Mouse (Mus musculus): ENCODE data around the gene Intu. TPM values are rescaled to one million over a fixed set of nuclear protein-coding genes. Genes with fewer than 3 reads are reported as not detected.

Gene Intu
- polyA plus RNA-seq, 1 experiment from 2014 or later, result 3.9 TPM

- peaks cover 18% of the 10 kb centered on the region for H3K27me3 ChIP-seq (replicated peaks)
- H3K9ac ChIP-seq, result no peak overlapping the region
- H3K4me3 ChIP-seq, result no peak overlapping the region
- H3K4me2 ChIP-seq, result peak overlapping the region; percentile 3; the same call in 1 of the 2 replicates
- H3K4me1 ChIP-seq (replicated peaks), result peaks cover 16% of the 10 kb centered on the region
- ATAC-seq (ENCODE audit: insufficient number of reproducible peaks, low FRiP score), result no peak
- H3K36me3 ChIP-seq, result no peaks in the 10 kb centered on the region
- WGBS, result 5% methylated on average over 9 of the region's 9 CpGs
- no peak overlapping the region for H3K27ac ChIP-seq (ENCODE audit: poor library complexity, severe bottlenecking)
- peaks cover 3% of the 10 kb centered on the region; the same call in 1 of the 2 replicates for H3K9me3 ChIP-seq (replicated peaks)
These were observed 2.8 kb upstream of the Intu start for GRCm38 (mm10) chr3:40527976-40528950.

- Histone ChIP-seq H3K27me3 (replicated peaks) (peaks cover 21% of the 10 kb centered on the region), H3K36me3 (no peaks in the 10 kb centered on the region), H3K9ac (no peak overlapping the region), H3K9me3 (replicated peaks) (peaks cover 3% of the 10 kb centered on the region; the same call in 1 of the 2 replicates), H3K4me1 (replicated peaks) (peaks cover 16% of the 10 kb centered on the region), H3K4me2 (peak overlapping the region; percentile 3; the same call in 1 of the 2 replicates), H3K27ac (ENCODE audit: poor library complexity, severe bottlenecking) (no peak overlapping the region), H3K4me3 (no peak overlapping the region)
- WGBS, result 42% methylated on average over 6 of the region's 6 CpGs
- no peak for ATAC-seq (ENCODE audit: insufficient number of reproducible peaks, low FRiP score)
These were observed 2.1 kb upstream of the Intu start for GRCm38 (mm10) chr3:40528958-40529357.

- Histone ChIP-seq H3K27me3 (replicated peaks) (peaks cover 31% of the 10 kb centered on the region), H3K9ac (peak overlapping the region; percentile 69; the same call in 1 of the 2 replicates), H3K4me2 (peak overlapping the region; percentile 98), H3K4me3 (peak overlapping the region; percentile 55), H3K4me1 (replicated peaks) (peaks cover 16% of the 10 kb centered on the region), H3K36me3 (no peaks in the 10 kb centered on the region), H3K27ac (ENCODE audit: poor library complexity, severe bottlenecking) (no peak overlapping the region), H3K9me3 (replicated peaks) (peaks cover 3% of the 10 kb centered on the region; the same call in 1 of the 2 replicates)
- ATAC-seq (ENCODE audit: insufficient number of reproducible peaks, low FRiP score), result peak; percentile 16; the same call in 1 of the 2 replicates
- 28% methylated on average over 5 of the region's 7 CpGs for WGBS
These were observed 241 bp upstream of the Intu start for GRCm38 (mm10) chr3:40530845-40531244.

GRCm38 (mm10) chr3:40532256-40532655 lies 1.2 kb downstream of the Intu start:
- no peak overlapping the region for H3K9ac ChIP-seq
- peaks cover 23% of the 10 kb centered on the region for H3K27me3 ChIP-seq (replicated peaks)
- H3K4me3 ChIP-seq, result peak overlapping the region; percentile 55
- peaks cover 16% of the 10 kb centered on the region for H3K4me1 ChIP-seq (replicated peaks)
- ATAC-seq (ENCODE audit: insufficient number of reproducible peaks, low FRiP score), result no peak
- H3K27ac ChIP-seq (ENCODE audit: poor library complexity, severe bottlenecking), result no peak overlapping the region
- H3K4me2 ChIP-seq, result peak overlapping the region; percentile 98
- H3K9me3 ChIP-seq (replicated peaks), result peaks cover 3% of the 10 kb centered on the region; the same call in 1 of the 2 replicates
- WGBS, result 20% methylated on average over 11 of the region's 11 CpGs
- H3K36me3 ChIP-seq, result no peaks in the 10 kb centered on the region

GRCm38 (mm10) chr3:40534141-40534540 lies 3.1 kb downstream of the Intu start:
- H3K4me1 ChIP-seq (replicated peaks), result peaks cover 5% of the 10 kb centered on the region; the same call in 1 of the 2 replicates
- H3K9me3 ChIP-seq (replicated peaks), result peaks cover 3% of the 10 kb centered on the region; the same call in 1 of the 2 replicates
- H3K4me2 ChIP-seq, result no peak overlapping the region
- no peaks in the 10 kb centered on the region for H3K36me3 ChIP-seq
- no peak overlapping the region for H3K9ac ChIP-seq
- WGBS, result 71% methylated on average over 4 of the region's 4 CpGs
- no peak overlapping the region for H3K27ac ChIP-seq (ENCODE audit: poor library complexity, severe bottlenecking)
- peaks cover 23% of the 10 kb centered on the region for H3K27me3 ChIP-seq (replicated peaks)
- no peak for ATAC-seq (ENCODE audit: insufficient number of reproducible peaks, low FRiP score)
- H3K4me3 ChIP-seq, result no peak overlapping the region

GRCm38 (mm10) chr3:40540567-40541554 lies 9.8 kb downstream of the Intu start:
- H3K9me3 ChIP-seq (replicated peaks), result no peaks in the 10 kb centered on the region
- no peaks in the 10 kb centered on the region for H3K36me3 ChIP-seq
- 4% methylated on average over 45 of the region's 45 CpGs for WGBS
- peak overlapping the region; percentile 83 for H3K9ac ChIP-seq
- no peaks in the 10 kb centered on the region for H3K4me1 ChIP-seq (replicated peaks)
- ATAC-seq (ENCODE audit: insufficient number of reproducible peaks, low FRiP score), result peak; percentile 94
- H3K27me3 ChIP-seq (replicated peaks), result no peaks in the 10 kb centered on the region
- peak overlapping the region; percentile 95 for H3K4me3 ChIP-seq
- peak overlapping the region; percentile 74 for H3K4me2 ChIP-seq
- H3K27ac ChIP-seq (ENCODE audit: poor library complexity, severe bottlenecking), result no peak overlapping the region

GRCm38 (mm10) chr3:40546621-40547020 lies 15.5 kb downstream of the Intu start:
- no peaks in the 10 kb centered on the region for H3K9me3 ChIP-seq (replicated peaks)
- H3K9ac ChIP-seq, result no peak overlapping the region
- 0 out of 2 replicates have a peak, but pooled peaks cover 5% of the 10 kb centered on the region for H3K4me1 ChIP-seq (replicated peaks)
- no peaks in the 10 kb centered on the region for H3K36me3 ChIP-seq
- H3K27ac ChIP-seq (ENCODE audit: poor library complexity, severe bottlenecking), result no peak overlapping the region
- H3K4me3 ChIP-seq, result no peak overlapping the region
- WGBS, result 81% methylated on average over 4 of the region's 4 CpGs
- no peak for ATAC-seq (ENCODE audit: insufficient number of reproducible peaks, low FRiP score)
- no peaks in the 10 kb centered on the region for H3K27me3 ChIP-seq (replicated peaks)
- no peak overlapping the region for H3K4me2 ChIP-seq

- Histone ChIP-seq H3K9me3 (replicated peaks) (no peaks in the 10 kb centered on the region), H3K27ac (ENCODE audit: poor library complexity, severe bottlenecking) (no peak overlapping the region), H3K4me3 (no peak overlapping the region), H3K27me3 (replicated peaks) (no peaks in the 10 kb centered on the region), H3K9ac (no peak overlapping the region), H3K4me1 (replicated peaks) (peaks cover 6% of the 10 kb centered on the region), H3K36me3 (peaks cover 12% of the 10 kb centered on the region), H3K4me2 (no peak overlapping the region)
- no peak for ATAC-seq (ENCODE audit: insufficient number of reproducible peaks, low FRiP score)
- WGBS, result 34% methylated on average over 10 of the region's 10 CpGs
These were observed 121.9 kb downstream of the Intu start for GRCm38 (mm10) chr3:40652941-40653352.

GRCm38 (mm10) chr3:40653582-40653981 lies 122.5 kb downstream of the Intu start:
- Histone ChIP-seq H3K4me2 (no peak overlapping the region), H3K9me3 (replicated peaks) (no peaks in the 10 kb centered on the region), H3K4me3 (no peak overlapping the region), H3K9ac (no peak overlapping the region), H3K27ac (ENCODE audit: poor library complexity, severe bottlenecking) (no peak overlapping the region), H3K27me3 (replicated peaks) (no peaks in the 10 kb centered on the region), H3K36me3 (peaks cover 12% of the 10 kb centered on the region), H3K4me1 (replicated peaks) (peaks cover 6% of the 10 kb centered on the region)
- ATAC-seq (ENCODE audit: insufficient number of reproducible peaks, low FRiP score), result no peak
- WGBS, result 86% methylated on average over 16 of the region's 16 CpGs

GRCm38 (mm10) chr3:40654028-40654427 lies 122.9 kb downstream of the Intu start:
- WGBS, result 85% methylated on average over 11 of the region's 11 CpGs
- Histone ChIP-seq H3K4me2 (no peak overlapping the region), H3K9me3 (replicated peaks) (no peaks in the 10 kb centered on the region), H3K27ac (ENCODE audit: poor library complexity, severe bottlenecking) (no peak overlapping the region), H3K4me1 (replicated peaks) (peaks cover 6% of the 10 kb centered on the region), H3K36me3 (peaks cover 12% of the 10 kb centered on the region), H3K4me3 (no peak overlapping the region), H3K9ac (no peak overlapping the region), H3K27me3 (replicated peaks) (no peaks in the 10 kb centered on the region)
- ATAC-seq (ENCODE audit: insufficient number of reproducible peaks, low FRiP score), result no peak

Data from heart, embryonic 12.5 days (tissue).